Mouse (Mus musculus) limb, embryonic 10.5 days (tissue): ENCODE data around the gene Aak1. TPM values are rescaled to one million over a fixed set of nuclear protein-coding genes. Genes with fewer than 3 reads are reported as not detected.
"Not testable (repeated sequence)": the region's sequence is repeated elsewhere in the genome, so short reads cannot be mapped to it uniquely, and the experiment has no call there.

Experiments used
- DNase-seq: peaks from one replicate; pipeline ENCODE4 v3.0.0-alpha.2; 2017; ENCODE audit warnings: low spot score
- H3K27ac ChIP-seq: fragments of 300-500 bp; sonication (generic); 2 replicates; pipeline ENCODE4 v1.5.1; 2016; ENCODE audit warnings: mild to moderate bottlenecking
- H3K27me3 ChIP-seq: fragments of 300-500 bp; sonication (generic); 2 replicates; pipeline ENCODE4 v1.6.1; 2016; ENCODE audit warnings: low read depth, mild to moderate bottlenecking; ENCODE audit not compliant: poor library complexity, severe bottlenecking
- H3K36me3 ChIP-seq: fragments of 300-500 bp; sonication (generic); 2 replicates; pipeline ENCODE4 v1.6.1; 2016; ENCODE audit warnings: mild to moderate bottlenecking, moderate library complexity
- H3K4me1 ChIP-seq: fragments of 300-500 bp; sonication (generic); 2 replicates; pipeline ENCODE4 v1.6.1; 2016
- H3K4me3 ChIP-seq: fragments of 300-500 bp; sonication (generic); 2 replicates; pipeline ENCODE4 v1.5.1; 2016; ENCODE audit warnings: mild to moderate bottlenecking, moderate library complexity
- H3K9me3 ChIP-seq: fragments of 300-500 bp; sonication (generic); replicated peaks from 2 replicates; pipeline ENCODE4 v1.6.1; 2016; ENCODE audit warnings: mild to moderate bottlenecking
- WGBS: fragments of 180-500 bp; shearing (Covaris S2); methylation state at CpG from one replicate; pipeline ENCODE4 v1.1.7; 2016; 5-methylcytosine and 5-hydroxymethylcytosine counted together
- polyA plus RNA-seq: library from polyadenylated mRNA; unstranded; fragments of >200 nt; fragmentation: Nextera tagmentation; extraction: Ambion mirVana; gene quantifications from 2 replicates; pipeline ENCODE4 v1.2.1, GENCODE M21; 2016

Gene Aak1
- polyA plus RNA-seq, 1 experiment from 2014 or later: 13.3 TPM

DNA sequence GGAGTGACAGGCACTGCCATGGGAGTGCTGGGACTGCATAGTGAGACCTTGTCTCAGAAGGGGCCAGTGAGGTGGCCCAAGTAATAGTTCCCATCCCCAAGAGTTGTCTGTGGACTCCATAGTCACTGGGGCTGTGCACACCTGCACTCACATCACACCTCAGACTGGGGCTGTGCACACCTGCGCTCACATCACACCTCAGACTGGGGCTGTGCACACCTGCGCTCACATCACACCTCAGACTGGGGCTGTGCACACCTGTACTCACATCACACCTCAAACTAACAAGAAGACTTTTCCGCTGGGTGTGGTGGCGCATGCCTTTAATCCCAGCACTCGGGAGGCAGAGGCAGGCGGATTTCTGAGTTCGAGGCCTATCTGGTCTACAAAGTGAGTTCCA lies 199.4 kb downstream of the Aak1 start:
- H3K9me3 ChIP-seq: not testable (repeated sequence)
- H3K36me3 ChIP-seq: peaks cover 58% of the 10 kb centered on the region
- WGBS: 97% methylated on average over 7 of the region's 7 CpGs

DNA sequence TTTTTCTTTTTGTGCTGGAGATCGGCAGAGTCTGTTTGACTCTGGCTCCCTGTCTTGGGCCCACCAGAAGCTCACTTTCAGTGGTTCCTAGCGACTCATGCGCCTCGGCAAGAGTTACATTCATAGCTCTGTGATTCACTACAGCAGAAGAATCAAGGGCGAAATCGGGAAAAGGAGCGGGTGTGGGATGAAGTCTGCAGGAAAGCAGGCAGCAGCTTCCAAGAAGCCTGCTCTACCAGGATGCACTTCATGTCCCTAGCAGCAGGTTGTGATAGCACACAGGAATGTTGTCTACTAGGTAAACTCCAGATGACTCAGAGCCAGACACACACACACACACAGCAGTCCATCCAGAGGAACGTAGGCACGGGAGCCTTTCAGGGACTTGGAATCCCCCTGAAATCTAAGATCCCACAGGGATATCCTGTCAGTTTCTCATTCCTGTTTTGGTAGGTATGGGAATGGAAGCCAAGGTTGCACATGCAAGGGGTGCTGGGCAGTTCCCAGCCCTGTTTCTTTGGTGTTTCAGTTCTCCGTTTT lies 202.6 kb downstream of the Aak1 start:
- H3K27ac ChIP-seq: no peak overlapping the region
- no peaks in the 10 kb centered on the region for H3K4me1 ChIP-seq
- H3K27me3 ChIP-seq: no peaks in the 10 kb centered on the region
- WGBS: 95% methylated on average over 10 of the region's 10 CpGs
- H3K36me3 ChIP-seq: peaks cover 88% of the 10 kb centered on the region
- no peaks in the 10 kb centered on the region for H3K9me3 ChIP-seq
- no peak overlapping the region for H3K4me3 ChIP-seq
- no peak for DNase-seq

More for the DNA sequence above, 199.4 kb downstream of the Aak1 start:
- not testable (repeated sequence) for DNase-seq, H3K27me3 ChIP-seq, H3K4me3 ChIP-seq, H3K4me1 ChIP-seq, H3K27ac ChIP-seq

Other genes starting within 250 kb of the Aak1 start
- gene Asprv1, start 221.4 kb upstream of the Aak1 start, polyA plus RNA-seq: 0.87 and 1.6 TPM in 2 replicates
- gene Mxd1, start 180.4 kb upstream of the Aak1 start, polyA plus RNA-seq: 8.6 and 13.5 TPM in 2 replicates
- gene Snrnp27, start 165.0 kb upstream of the Aak1 start, polyA plus RNA-seq: 129 and 133 TPM in 2 replicates
- 34.1 and 39.0 TPM in 2 replicates for gene Gmcl1, start 116.1 kb upstream of the Aak1 start, polyA plus RNA-seq
- gene Anxa4, start 55.9 kb upstream of the Aak1 start, polyA plus RNA-seq: 4.1 and 7.5 TPM in 2 replicates
- gene Nfu1, start 159.7 kb downstream of the Aak1 start, polyA plus RNA-seq: 85.6 and 89.4 TPM in 2 replicates
- 14.5 and 20.7 TPM in 2 replicates for gene Gfpt1, start 193.3 kb downstream of the Aak1 start, polyA plus RNA-seq